Mouse (Mus musculus): ENCODE data around the gene Moxd2.

Gene Moxd2

DNA sequence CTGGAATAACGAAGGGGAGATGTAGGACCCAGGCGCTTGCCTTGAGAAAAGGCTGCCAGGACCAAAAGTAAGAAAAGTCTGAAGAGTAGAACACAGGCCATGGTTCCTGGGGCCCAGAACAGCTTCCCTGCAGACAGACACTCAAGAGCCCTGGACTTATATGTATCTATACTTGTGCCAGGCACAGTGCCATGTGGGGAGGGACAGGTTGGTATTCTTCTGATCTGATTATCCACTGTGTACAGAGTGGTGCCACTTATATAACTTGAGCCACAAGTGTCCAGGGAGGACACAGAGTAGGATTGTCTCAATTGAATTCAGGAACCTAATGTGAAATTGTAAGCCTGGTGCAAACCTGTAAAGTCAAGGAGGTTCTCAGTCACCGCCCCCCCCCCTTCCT lies at the start of gene Moxd2:
Moxd2 (minus strand) TSS at position 101 of the 400 bp plus-strand sequence.
- DNase-seq: no peak

GRCm38 (mm10) chr6:40919954-40920353 lies 32.7 kb upstream of the Moxd2 start:
- no peak for DNase-seq

DNA sequence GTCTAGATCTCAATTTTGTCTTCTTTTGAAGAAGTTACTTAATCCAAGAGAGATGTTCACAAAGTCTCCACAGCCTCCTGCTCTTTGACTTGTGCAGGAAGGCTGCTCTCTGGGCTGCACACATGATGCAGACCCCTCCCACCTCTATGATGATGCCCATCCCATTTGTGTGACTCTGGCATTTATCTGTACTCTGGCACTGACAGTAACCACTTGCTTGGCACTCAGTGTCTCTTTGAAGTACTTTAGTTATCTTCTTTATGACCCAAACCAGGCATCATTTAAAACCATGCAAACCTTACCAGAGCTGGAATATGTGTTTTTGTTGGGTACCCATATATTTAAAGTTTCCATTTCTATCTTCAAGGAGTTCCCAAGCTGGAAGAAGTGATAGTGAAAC lies 13.0 kb upstream of the Moxd2 start, which contains the start of gene Prss58:
Prss58 (minus strand) TSS at position 101 of the 400 bp plus-strand sequence.
- DNase-seq: no peak

- no peak for DNase-seq
These were observed 7.4 kb upstream of the Moxd2 start for GRCm38 (mm10) chr6:40894716-40895115.

- peak; percentile 45 to 61 for DNase-seq
These were observed 6.3 kb upstream of the Moxd2 start for GRCm38 (mm10) chr6:40893577-40893976.

DNA sequence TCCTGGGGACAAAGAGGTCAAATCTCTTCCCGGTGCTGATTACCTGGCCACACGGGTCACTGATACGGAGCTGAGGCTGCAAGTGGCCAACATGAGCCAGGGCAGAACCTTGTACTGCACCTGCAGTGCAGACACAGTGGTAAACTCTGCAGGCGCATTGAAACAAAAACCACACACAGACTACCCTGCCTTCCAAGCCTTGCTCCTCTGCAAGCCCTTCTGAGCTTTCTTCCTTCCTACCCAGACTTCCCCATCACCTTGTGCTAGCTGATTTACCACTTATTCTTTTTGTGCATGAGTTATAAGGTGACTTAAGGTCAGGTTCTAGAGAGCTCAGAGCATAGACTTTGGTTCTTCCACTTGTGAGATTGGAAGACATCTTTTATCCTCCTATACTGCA lies 4.5 kb upstream of the Moxd2 start:
- no peak for DNase-seq

- DNase-seq: peak; percentile 6 to 13
These were observed 3.7 kb upstream of the Moxd2 start for GRCm38 (mm10) chr6:40890973-40891372.

DNA sequence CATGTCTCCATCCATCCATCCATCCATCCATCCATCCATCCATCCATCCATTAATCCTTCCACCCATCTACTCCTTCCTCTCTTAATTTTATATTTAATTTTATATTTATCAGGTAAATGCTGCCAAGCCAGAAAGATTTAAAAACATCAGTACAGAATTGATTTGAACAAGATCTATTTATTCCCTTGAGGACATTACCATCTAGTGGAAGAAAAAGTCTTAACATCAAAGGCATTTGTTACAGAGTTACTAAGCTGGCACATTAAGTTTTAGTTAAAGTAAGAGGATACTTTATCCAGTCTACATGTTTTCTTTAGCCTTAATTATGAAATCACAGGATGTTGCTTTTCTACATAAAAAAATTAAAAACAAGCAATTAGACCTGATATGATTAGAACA lies 42.0 kb downstream of the Moxd2 start:
- DNase-seq: no peak

All from thymus, postnatal 36 days (tissue).